Mouse (Mus musculus): Measurements from ENCODE around the gene Zfp607b. TPM values are rescaled to one million over a fixed set of nuclear protein-coding genes. Genes with fewer than 3 reads are reported as not detected.

The Zfp607b gene
- polyA plus RNA-seq (2012; rRNA removed) = 0.47 TPM in 1 of 2 replicates, not detected in the other

DNA sequence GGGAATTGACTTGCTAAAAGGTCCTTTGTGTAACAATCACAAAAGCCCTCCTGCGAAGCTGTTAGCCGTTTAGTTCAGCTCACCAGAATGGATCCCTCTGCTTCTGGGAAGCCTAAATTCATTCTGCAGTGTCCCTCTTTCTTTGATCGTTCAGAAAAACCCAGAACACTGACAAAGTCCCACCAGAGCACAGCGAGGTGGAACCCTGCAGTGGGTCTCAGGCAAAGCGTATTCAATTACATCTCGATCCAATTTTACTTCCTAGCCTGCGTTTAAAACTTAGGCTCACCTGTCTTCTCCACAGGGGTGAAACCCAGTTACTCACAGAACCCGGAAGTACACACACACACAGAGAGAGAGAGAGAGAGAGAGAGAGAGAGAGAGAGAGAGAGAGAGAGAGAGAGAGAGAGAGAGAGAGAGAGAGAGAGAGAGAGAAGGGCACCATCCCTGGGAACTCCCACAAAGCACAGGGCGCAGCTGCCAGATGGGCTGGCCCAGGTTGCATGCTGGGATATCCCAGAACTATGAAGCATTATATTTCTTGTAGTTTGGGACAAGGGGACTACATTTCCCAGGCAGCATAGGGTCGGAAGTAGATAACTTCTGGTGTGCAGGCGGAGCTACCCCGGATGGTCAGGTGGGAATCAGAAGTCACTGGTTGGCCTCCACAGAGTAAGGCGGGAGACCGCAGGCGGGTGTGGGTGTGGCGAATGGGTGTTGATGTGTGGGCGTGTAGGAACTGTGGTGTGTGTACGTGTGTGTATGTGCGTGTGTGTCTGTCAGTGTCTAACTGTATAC, at the start of gene Zfp607b:
Gene Zfp607b, plus strand, starts transcription at position 526 of the 798 bp plus-strand sequence.

DNA sequence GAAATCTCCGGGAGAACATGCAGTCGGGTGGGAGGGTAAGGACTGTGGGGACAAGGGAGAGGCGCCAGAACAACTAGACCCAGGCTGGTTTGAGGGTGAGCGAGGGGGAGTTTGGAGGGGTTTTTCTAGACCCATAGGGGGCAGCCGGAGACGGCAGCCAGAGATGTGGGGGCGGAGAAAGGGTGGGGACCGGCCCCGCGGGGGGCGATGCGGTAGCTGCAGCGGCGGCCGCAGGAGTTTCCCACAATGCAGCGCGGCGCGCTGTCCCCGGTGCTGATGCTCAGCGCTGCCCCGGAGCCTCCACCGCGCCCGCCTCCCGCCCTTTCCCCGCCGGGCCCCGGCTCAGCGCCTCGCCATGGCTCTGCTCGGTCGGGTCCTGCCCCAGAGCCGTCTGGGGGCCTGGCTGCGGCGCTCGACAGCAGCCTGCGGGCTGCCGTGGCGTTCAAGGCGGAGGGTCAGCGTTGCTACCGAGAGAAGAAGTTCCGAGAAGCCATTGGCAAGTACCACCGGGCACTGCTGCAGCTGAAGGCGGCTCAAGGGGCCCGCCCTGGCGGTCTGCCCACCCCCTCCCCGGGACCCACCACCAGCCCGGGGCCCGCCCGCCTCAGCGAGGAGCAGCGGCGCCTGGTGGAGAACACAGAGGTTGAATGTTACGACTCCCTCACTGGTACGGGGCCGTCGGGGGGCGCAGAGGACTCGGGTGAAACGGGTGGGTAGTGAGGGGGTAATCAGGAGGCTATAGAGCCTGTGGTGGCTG, 35.3 kb upstream of the Zfp607b start, which contains the start of gene Ttc9b:
Gene Ttc9b, plus strand, starts transcription at position 235 of the 757 bp plus-strand sequence.

DNA sequence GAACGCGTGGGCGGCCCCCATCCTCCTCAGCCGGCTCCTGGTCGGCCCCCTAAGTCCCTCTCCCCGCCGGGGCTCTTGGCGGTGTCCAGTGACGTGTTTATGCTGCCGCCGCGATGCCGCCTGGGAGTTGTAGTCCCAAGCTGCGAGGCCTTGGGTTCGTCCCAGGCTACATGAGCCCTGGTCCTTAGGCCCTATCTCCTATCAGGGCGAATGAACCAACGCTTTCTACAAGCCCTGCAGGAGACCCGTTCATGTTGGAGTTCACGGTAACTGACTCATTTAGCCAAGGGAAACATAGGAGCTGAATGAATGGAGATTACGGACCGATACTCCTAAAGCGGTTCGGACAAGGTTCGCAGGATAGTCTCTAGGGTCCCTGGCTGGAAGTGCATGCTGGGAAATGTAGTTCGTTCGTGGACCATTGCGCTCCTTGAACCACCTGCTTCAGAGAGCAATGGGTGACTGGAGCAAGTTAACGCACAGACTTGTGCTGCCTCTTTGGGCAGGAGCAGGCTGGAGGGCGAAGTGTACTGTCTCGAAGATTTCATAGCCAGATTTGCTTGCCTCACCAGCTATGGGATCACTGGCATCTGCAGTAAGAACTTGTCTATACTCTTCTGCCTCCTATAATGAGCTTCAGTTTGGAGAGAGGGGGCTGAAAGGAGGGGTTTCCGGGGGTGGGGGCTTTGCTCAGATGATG, 14.5 kb upstream of the Zfp607b start, which contains the start of gene Map3k10:
Gene Map3k10, minus strand, starts transcription at position 77 of the 700 bp plus-strand sequence.

DNA sequence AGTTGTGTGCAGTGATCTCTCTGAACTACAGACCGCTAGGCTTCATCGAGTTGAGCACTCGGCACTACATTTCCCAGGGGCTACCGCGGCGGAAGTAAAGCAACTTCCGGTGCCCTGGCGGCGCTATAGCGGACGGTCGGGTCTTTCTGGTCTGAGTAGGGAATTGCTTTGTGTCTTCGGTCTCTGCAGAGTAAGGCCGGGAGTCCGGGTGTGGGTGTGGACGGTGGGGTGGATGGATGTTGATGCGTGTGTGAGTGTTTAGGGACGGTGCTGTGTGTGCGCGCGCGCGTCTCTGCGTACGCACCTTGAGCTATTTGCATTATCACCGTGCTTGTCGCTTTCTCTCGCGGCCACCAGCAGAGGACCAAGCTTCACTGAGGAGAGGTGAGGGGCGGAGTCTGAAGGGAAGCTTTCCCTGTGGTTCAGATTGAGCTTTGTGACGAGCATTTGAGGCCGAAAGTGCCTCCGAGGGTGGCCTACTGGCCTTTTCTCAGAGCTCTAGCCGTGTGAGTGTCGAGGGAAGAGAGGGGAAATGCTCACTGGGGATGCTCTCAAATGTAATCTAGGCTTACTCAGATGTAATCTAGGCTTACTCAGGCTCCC, 42.2 kb downstream of the Zfp607b start, which contains the start of gene Zfp60:
Gene Zfp60, plus strand, starts transcription at position 109 of the 603 bp plus-strand sequence.

Other genes with a start within 250 kb of the Zfp607b start
- gene Sptbn4, start 241.7 kb upstream of the Zfp607b start, polyA plus RNA-seq (2012; rRNA removed) = 0.18 and 0.35 TPM in 2 replicates
- 80.6 and 91.8 TPM in 2 replicates for gene Blvrb, start 241.4 kb upstream of the Zfp607b start, polyA plus RNA-seq (2012; rRNA removed)
- gene Sertad3, start 215.6 kb upstream of the Zfp607b start, polyA plus RNA-seq (2012; rRNA removed) = 13.6 and 15.2 TPM in 2 replicates
- 43.0 and 64.9 TPM in 2 replicates for gene Sertad1, start 202.4 kb upstream of the Zfp607b start, polyA plus RNA-seq (2012; rRNA removed)
- 0.47 and 0.56 TPM in 2 replicates for gene Prx, start 190.0 kb upstream of the Zfp607b start, polyA plus RNA-seq (2012; rRNA removed)
- 0.52 and 0.69 TPM in 2 replicates for gene Hipk4, start 166.1 kb upstream of the Zfp607b start, polyA plus RNA-seq (2012; rRNA removed)
- gene Pld3, start 136.1 kb upstream of the Zfp607b start, polyA plus RNA-seq (2012; rRNA removed) = 218 and 320 TPM in 2 replicates
- gene 2310022A10Rik, start 136.1 kb upstream of the Zfp607b start, polyA plus RNA-seq (2012; rRNA removed) = 12.4 and 12.5 TPM in 2 replicates
- gene Akt2, start 97.8 kb upstream of the Zfp607b start, polyA plus RNA-seq (2012; rRNA removed) = 27.8 and 30.4 TPM in 2 replicates
- gene Ttc9b, start 35.4 kb upstream of the Zfp607b start, polyA plus RNA-seq (2012; rRNA removed) = 0.04 and 0.30 TPM in 2 replicates
- 11.8 and 20.9 TPM in 2 replicates for gene Map3k10, start 14.7 kb upstream of the Zfp607b start, polyA plus RNA-seq (2012; rRNA removed)
- 0.09 and 0.19 TPM in 2 replicates for gene Zfp60, start 42.0 kb downstream of the Zfp607b start, polyA plus RNA-seq (2012; rRNA removed)
- 0.08 and 0.10 TPM in 2 replicates for gene Zfp626, start 117.9 kb downstream of the Zfp607b start, polyA plus RNA-seq (2012; rRNA removed)
- gene Zfp59, start 149.3 kb downstream of the Zfp607b start, polyA plus RNA-seq (2012; rRNA removed) = 0.02 and 0.05 TPM in 2 replicates
- gene Zfp607a, start 168.2 kb downstream of the Zfp607b start, polyA plus RNA-seq (2012; rRNA removed) = 0.09 and 0.11 TPM in 2 replicates
- gene Zfp974, start 240.1 kb downstream of the Zfp607b start, polyA plus RNA-seq (2012; rRNA removed) = 0.01 and 0.31 TPM in 2 replicates

Measured in stomach, adult 2 months (tissue).